Mouse (Mus musculus) brown adipose tissue, adult 24 weeks (tissue): ENCODE data around the gene Abcb1b. TPM values are rescaled to one million over a fixed set of nuclear protein-coding genes. Genes with fewer than 3 reads are reported as not detected.
A peak's percentile ranks its signal among the peaks of the same experiment; 100 is the strongest.
"Not testable (repeated sequence)": the region's sequence is repeated elsewhere in the genome, so short reads cannot be mapped to it uniquely, and the experiment has no call there.

Experiments
- H3K27ac ChIP-seq: fragments of 200-500 bp; replicated peaks from 2 replicates; pipeline ENCODE4 v1.5.1; 2012; ENCODE audit warnings: low read depth, mild to moderate bottlenecking, low read length
- H3K4me1 ChIP-seq: fragments of 200-500 bp; 2 replicates; pipeline ENCODE4 v1.6.1; 2012; ENCODE audit warnings: low read length, mixed read lengths; ENCODE audit not compliant: control insufficient read depth, insufficient read depth, insufficient read length
- H3K4me3 ChIP-seq: fragments of 200-500 bp; 2 replicates; pipeline ENCODE4 v1.5.1; 2012; ENCODE audit warnings: low read depth, mild to moderate bottlenecking, low read length, moderate library complexity; ENCODE audit not compliant: insufficient read depth
- polyA plus RNA-seq: library from polyadenylated mRNA; stranded (reverse); fragments of >200 nt; gene quantifications from 2 replicates; pipeline ENCODE4 v1.2.4, GENCODE M21; 2012; ENCODE audit not compliant: missing spikeins, insufficient read depth, insufficient read length

Abcb1b gene
- polyA plus RNA-seq, 1 experiment: 7.9 TPM

GRCm38 (mm10) chr5:8842815-8843214 lies 44.9 kb downstream of the Abcb1b start:
- H3K4me1 ChIP-seq: no peaks in the 10 kb centered on the region
- no peak overlapping the region for H3K4me3 ChIP-seq
- no peak overlapping the region for H3K27ac ChIP-seq

DNA sequence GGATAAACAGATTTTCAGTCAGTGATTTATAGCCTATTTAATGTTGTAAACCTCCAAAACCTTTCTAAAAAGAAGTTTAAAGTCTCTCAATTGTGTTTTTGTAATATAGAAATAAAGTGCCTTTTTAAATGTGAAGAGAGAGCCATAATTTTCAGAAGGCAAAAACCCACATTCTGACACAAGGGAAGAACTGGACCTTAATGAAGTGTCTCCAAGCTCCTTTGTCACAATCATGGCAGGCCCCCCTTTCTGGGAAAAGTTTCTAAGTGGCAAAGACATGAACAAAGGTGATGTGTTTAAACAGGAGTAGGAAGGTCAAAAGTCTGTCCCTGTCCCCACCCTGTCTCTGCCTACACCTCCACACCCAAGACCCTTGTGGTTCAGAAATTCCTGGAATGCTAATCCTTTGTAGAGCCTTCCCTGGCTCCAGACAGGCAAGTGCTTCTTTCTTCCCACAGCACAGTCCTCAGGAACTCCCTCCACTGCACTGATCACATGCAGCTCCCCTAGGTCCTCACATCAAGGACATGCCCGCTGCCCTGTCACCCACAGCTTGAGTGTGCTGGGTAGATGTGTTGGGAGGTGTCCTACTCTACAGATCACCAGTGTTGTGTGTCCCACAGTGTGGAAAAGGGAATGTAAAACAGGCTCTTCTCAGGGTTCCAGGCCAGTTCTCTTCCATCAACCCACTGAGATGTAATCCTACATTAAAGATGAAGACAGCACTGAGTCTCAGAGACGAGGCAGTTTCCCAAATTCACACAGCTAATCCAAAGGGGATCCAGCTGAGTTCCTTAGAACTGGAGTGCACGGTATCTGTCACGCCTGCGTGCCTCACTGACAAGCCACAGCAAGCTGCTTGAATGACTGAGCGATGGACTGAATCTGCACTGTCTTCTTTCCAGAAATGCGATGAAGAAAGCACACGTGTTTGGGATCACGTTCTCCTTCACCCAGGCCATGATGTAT lies 50.9 kb downstream of the Abcb1b start:
- H3K27ac ChIP-seq, H3K4me3 ChIP-seq, H3K4me1 ChIP-seq: not testable (repeated sequence)

DNA sequence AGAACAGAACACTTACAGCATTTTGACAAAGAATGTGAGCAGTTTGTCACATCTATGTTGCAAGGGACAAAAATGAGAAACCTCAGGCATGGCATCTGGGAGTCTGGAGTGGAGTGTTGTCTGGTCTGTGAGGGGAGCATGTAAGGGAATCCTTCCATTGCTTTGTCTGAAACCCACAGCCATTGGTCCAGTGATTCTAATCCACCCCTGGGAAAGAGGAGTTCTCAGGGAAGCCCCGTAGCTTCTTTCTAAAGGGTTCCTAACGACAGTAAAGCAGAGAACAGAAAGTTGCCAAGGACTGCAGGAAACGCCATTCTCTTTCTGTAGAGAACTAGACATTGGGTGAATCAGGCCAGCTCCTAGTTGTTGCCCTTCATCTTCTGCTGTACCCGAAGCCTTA lies 52.9 kb downstream of the Abcb1b start:
- H3K4me3 ChIP-seq: no peak overlapping the region
- H3K4me1 ChIP-seq: no peaks in the 10 kb centered on the region
- no peak overlapping the region for H3K27ac ChIP-seq

- no peak overlapping the region for H3K27ac ChIP-seq
- H3K4me3 ChIP-seq: no peak overlapping the region
- H3K4me1 ChIP-seq: no peaks in the 10 kb centered on the region
Measured at GRCm38 (mm10) chr5:8857201-8857600, 59.3 kb downstream of the Abcb1b start.

DNA sequence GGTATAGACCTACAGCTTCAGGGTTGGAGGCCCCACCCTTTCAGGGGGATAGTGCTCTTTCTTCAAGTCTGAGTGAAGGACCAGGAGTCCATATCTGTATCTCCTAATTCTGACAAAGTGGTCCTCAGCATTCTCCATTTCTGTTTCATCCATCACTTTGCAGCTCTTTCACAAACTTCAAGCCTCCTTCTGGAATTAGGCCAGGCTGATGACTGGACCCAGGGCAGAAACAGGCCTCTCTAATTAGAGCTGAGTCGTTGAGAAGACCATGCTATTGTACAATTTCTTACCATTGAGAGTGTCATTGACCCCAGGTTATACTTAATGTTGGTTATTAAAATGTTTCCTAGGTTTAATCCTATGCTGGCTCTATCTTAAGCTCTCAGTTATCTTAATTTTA lies 63.9 kb downstream of the Abcb1b start:
- Histone ChIP-seq H3K4me3 (no peak overlapping the region), H3K27ac (peak overlapping the region; percentile 19; the same call in 1 of the 2 replicates), H3K4me1 (peaks cover 5% of the 10 kb centered on the region; the same call in 1 of the 2 replicates)

- peaks cover 5% of the 10 kb centered on the region; the same call in 1 of the 2 replicates for H3K4me1 ChIP-seq
- H3K27ac ChIP-seq: peak overlapping the region; percentile 99
- H3K4me3 ChIP-seq: peak overlapping the region; percentile 57
Measured at GRCm38 (mm10) chr5:8863580-8864337, 65.8 kb downstream of the Abcb1b start.

DNA sequence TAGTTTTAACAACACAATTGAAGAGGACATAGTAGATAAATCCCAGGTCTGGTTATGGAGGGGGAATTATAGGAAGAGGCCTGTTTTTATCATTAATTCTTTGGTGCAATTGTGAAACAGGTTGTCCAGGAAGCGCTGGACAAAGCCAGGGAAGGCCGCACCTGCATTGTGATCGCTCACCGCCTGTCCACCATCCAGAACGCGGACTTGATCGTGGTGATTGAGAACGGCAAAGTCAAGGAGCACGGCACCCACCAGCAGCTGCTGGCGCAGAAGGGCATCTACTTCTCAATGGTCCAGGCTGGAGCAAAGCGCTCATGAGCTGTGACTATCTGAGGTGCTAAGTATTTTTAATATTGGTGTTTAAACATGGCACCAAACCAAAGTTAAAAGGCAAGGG lies 67.7 kb downstream of the Abcb1b start:
- Histone ChIP-seq H3K4me3 (peak overlapping the region; percentile 66), H3K27ac (peak overlapping the region; percentile 100)
- not testable (repeated sequence) for H3K4me1 ChIP-seq

DNA sequence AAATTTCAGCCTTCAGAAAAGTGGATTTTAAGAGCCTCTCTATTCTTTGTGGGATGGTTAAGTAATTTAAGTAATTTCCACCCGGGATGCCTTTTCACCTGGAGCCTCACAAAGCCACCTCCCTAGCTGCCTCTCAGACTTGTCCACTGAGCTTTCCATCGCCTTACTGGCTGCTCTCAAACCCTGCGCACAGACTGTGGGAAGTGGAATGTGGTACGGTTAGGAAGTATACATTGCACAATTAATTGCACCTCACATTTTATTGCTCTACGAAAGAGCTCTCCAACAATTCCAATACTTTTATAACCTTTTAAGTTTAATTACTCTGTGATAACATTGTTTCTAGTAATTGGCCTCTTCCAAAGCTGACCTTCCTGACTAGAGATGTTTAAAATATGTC lies 68.4 kb downstream of the Abcb1b start:
- H3K27ac ChIP-seq: peak overlapping the region; percentile 58
- no peak overlapping the region for H3K4me3 ChIP-seq
- peaks cover 5% of the 10 kb centered on the region; the same call in 1 of the 2 replicates for H3K4me1 ChIP-seq

DNA sequence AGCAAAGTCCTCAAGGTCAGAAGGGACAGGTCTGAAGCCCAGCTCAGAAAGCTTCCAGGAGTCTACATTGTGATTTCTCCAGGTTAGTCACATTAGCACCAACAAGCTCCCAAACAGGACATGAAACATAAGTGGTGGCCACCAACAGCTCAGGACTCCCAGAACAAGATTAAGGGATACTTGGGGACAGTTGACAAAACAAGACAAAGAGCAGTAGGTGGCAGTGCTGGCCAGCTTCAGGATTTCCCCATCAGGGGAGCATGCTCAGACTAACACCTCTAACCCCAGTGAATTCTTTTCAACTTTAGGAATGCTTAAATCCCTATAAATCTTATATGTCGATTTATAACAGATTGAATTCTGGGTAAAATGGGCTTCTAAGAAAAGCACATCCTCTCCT lies 70.1 kb downstream of the Abcb1b start:
- Histone ChIP-seq H3K27ac (no peak overlapping the region), H3K4me1 (peaks cover 2% of the 10 kb centered on the region; the same call in 1 of the 2 replicates)

GRCm38 (mm10) chr5:8872979-8873915 lies 75.3 kb downstream of the Abcb1b start:
- Histone ChIP-seq H3K27ac (no peak overlapping the region), H3K4me1 (no peaks in the 10 kb centered on the region), H3K4me3 (no peak overlapping the region)

More for the DNA sequence above, 70.1 kb downstream of the Abcb1b start:
- H3K4me3 ChIP-seq: no peak overlapping the region

GRCm38 (mm10) chr5:8877086-8877485 lies 79.1 kb downstream of the Abcb1b start:
- Histone ChIP-seq H3K27ac (no peak overlapping the region), H3K4me3 (no peak overlapping the region), H3K4me1 (no peaks in the 10 kb centered on the region)

DNA sequence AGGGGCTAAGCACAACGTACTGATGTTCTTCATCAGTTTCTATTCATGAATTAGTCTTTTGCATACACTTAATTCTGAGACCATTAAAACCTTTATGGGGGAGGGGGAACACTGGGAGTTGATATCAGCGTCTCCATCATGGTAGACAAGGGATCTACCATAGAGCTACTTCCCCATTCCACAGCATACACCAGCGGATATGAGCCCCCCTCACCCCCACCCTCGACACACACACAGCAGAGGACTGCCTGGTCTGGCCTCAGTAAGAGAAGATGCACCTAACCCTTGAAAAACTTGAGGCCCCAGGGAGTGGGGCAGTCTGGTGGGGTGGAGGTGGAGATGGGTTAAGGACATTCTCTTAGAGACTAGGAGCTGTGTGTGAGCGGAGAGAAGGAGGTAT lies 79.9 kb downstream of the Abcb1b start:
- no peak overlapping the region for H3K27ac ChIP-seq
- no peaks in the 10 kb centered on the region for H3K4me1 ChIP-seq
- no peak overlapping the region for H3K4me3 ChIP-seq

GRCm38 (mm10) chr5:8885837-8886236 lies 87.9 kb downstream of the Abcb1b start:
- no peaks in the 10 kb centered on the region for H3K4me1 ChIP-seq
- no peak overlapping the region for H3K27ac ChIP-seq
- no peak overlapping the region for H3K4me3 ChIP-seq

- H3K4me3 ChIP-seq: peak within 1 kb of the TSS; percentile 65
- H3K4me1 ChIP-seq: no peaks in the 10 kb centered on the region
- H3K27ac ChIP-seq: no peak within 1 kb of the TSS
Measured at GRCm38 (mm10) chr5:8893300-8894103, 95.6 kb downstream of the Abcb1b start, which contains the start of gene Abcb4. Gene Abcb4 (plus strand): TSS chr5:8893717.
